Mouse (Mus musculus): Measurements from ENCODE around the gene 1700003E16Rik. TPM values are rescaled to one million over a fixed set of nuclear protein-coding genes. Genes with fewer than 3 reads are reported as not detected.

Gene 1700003E16Rik
- polyA plus RNA-seq, 1 experiment from 2014 or later, result 1.0 TPM

DNA sequence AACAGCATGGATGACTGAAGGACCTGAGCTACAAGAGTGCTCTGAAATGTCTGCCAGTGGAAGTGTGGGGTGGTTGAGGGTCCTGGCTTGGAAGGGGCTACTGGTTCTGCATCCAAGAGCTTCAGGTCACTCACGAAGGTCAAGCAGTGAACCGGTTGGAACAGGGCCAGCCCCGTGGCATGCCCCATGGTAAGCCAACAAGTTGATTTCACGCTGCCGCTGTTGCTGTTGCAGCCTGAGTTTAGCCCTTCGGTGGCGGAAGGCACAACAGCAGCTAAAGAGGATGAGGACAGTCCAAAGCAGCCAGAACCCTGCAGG is 36.5 kb upstream of the 1700003E16Rik start:
- H3K9ac ChIP-seq (ENCODE audit: low read depth, low read length), result no peak overlapping the region

DNA sequence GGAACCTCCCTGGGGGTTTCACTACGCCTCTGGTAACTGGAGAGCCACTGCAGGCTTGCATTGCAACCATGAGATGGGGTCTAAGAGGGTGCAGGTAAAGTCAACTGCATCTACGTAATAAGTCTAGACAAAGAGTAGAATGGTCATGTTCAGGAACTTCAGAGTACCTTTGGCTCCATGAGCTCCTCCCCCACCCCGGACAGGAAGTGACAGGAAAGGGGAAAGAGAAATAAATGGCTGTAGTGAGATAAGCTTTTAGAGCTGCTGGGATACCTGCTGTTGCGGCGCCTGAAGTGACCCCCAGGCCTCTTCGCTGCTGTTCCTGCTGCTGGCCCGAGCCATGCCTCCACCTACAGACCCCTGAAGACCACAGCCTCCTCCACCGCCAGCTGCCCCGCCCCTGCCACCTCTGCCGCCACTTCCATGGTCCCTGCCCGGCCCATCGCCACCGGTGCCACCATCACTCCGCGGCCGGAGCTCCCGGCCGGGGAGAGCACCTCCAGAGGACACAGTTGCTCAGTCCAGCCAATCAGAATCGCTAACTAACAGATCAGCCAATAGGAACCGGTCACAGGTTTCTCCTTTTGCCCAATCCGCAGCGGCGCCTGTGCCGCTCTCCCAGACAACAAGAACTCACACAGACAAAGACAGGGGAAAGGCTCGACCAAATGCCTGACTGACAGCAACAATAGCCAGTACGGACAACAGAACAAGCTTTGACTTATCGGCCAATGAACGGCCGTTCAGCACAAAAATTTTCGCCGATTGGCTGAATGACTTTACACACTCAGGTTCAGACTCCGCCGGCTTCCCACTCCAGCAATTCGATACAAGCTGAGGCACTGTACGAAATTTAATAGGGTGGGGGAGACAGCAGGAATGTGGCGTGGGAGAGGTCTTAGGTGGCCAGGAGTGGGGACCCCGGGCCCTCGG is 35.0 kb upstream of the 1700003E16Rik start, which contains the start of gene Wbp1:
Gene Wbp1, minus strand, starts transcription at position 630 of the 933 bp plus-strand sequence.
- peak within 1 kb of the TSS; percentile 63 for H3K4me3 ChIP-seq (ENCODE audit: low read depth, low read length)
- peak within 1 kb of the TSS; percentile 92 for H3K27ac ChIP-seq (ENCODE audit: low read depth, low read length)
- H3K9me3 ChIP-seq (ENCODE audit: control insufficient read depth), result no peaks in the 10 kb centered on the region
- under 1% methylated on average over 38 of the region's 38 CpGs for WGBS
- peak; percentile 95 for ATAC-seq
- H3K4me1 ChIP-seq (replicated peaks; ENCODE audit: control insufficient read depth, insufficient read depth, low read length), result 0 out of 2 replicates have a peak, but pooled peaks cover 5% of the 10 kb centered on the region
- H3K9ac ChIP-seq (ENCODE audit: low read depth, low read length), result peak within 1 kb of the TSS; percentile 61
- H3K4me2 ChIP-seq (replicated peaks; ENCODE audit: low read depth), result peak within 1 kb of the TSS; percentile 93
- peak; percentile 40; the same call in 1 of the 2 replicates for TF ChIP-seq CTCF (IDR thresholded peaks at IDR 0.05; ENCODE audit: low read depth)
- peaks cover 14% of the 10 kb centered on the region for H3K36me3 ChIP-seq (ENCODE audit: control insufficient read depth, insufficient read depth)
- no peaks in the 10 kb centered on the region for H3K27me3 ChIP-seq (replicated peaks; ENCODE audit: control insufficient read depth, insufficient read depth, low read length)

More for the DNA sequence above, 36.5 kb upstream of the 1700003E16Rik start:
- peak overlapping the region; percentile 24; the same call in 1 of the 2 replicates for H3K27ac ChIP-seq (ENCODE audit: low read depth, low read length)
- H3K4me2 ChIP-seq (replicated peaks; ENCODE audit: low read depth), result no peak overlapping the region
- H3K4me1 ChIP-seq (replicated peaks; ENCODE audit: control insufficient read depth, insufficient read depth, low read length), result 0 out of 2 replicates have a peak, but pooled peaks cover 8% of the 10 kb centered on the region
- H3K4me3 ChIP-seq (ENCODE audit: low read depth, low read length), result no peak overlapping the region
- no peaks in the 10 kb centered on the region for H3K9me3 ChIP-seq (ENCODE audit: control insufficient read depth)
- TF ChIP-seq CTCF (IDR thresholded peaks at IDR 0.05; ENCODE audit: low read depth), result no peak
- no peak for ATAC-seq
- H3K36me3 ChIP-seq (ENCODE audit: control insufficient read depth, insufficient read depth), result peaks cover 14% of the 10 kb centered on the region
- WGBS, result 74% methylated on average over 7 of the region's 7 CpGs
- H3K27me3 ChIP-seq (replicated peaks; ENCODE audit: control insufficient read depth, insufficient read depth, low read length), result no peaks in the 10 kb centered on the region

DNA sequence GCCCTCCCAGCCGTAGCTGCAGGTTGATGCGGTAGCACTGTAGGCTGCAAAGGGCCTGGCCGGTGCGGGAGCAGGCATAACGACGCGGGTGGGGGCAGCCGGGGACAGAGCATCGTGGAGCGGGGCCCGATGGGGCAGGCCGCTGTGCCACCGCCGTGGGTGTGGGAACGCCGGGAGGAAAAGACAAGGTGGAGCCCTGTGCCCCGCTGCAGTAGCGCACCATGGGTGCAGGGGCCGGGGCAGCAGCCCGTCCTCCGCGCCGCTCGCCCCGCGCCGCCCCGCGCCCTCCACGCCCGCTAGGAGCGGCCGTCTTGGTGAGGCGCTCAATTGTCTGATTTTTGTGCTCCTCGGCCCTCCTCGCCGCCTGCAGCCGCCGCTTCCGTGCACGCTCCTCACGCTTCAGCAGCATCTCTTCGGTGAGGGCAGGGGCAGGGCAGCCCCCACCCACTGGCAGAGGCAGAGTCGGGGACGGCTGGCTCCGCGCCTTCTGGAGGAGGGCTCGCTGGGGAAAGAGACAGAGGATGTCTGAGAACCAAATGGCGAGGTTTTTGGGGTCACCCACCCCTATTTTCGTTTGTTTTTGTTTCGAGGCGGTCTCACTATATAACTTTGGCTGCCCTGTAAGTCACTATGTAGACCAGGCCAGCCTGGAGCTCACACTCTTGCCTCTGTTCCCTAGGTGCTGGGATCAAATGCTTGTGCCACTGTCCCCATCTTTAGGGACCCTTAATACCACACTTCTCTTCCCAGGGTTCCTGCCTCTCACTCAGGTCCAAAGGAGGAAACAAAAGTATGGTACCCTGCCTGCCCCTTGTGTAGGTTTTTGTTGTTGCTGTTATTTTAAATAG is 34.1 kb upstream of the 1700003E16Rik start:
- peak overlapping the region; percentile 93 for H3K4me2 ChIP-seq (replicated peaks; ENCODE audit: low read depth)
- peak overlapping the region; percentile 63 for H3K4me3 ChIP-seq (ENCODE audit: low read depth, low read length)
- no peaks in the 10 kb centered on the region for H3K9me3 ChIP-seq (ENCODE audit: control insufficient read depth)
- 0 out of 2 replicates have a peak, but pooled peaks cover 3% of the 10 kb centered on the region for H3K4me1 ChIP-seq (replicated peaks; ENCODE audit: control insufficient read depth, insufficient read depth, low read length)
- ATAC-seq, result peak; percentile 44
- 0 out of 2 replicates have a peak, but pooled peaks have one; percentile 20 for TF ChIP-seq CTCF (IDR thresholded peaks at IDR 0.05; ENCODE audit: low read depth)
- H3K27ac ChIP-seq (ENCODE audit: low read depth, low read length), result peak overlapping the region; percentile 86
- peaks cover 14% of the 10 kb centered on the region for H3K36me3 ChIP-seq (ENCODE audit: control insufficient read depth, insufficient read depth)
- no peaks in the 10 kb centered on the region for H3K27me3 ChIP-seq (replicated peaks; ENCODE audit: control insufficient read depth, insufficient read depth, low read length)
- H3K9ac ChIP-seq (ENCODE audit: low read depth, low read length), result peak overlapping the region; percentile 61
- 1% methylated on average over 47 of the region's 52 CpGs for WGBS

DNA sequence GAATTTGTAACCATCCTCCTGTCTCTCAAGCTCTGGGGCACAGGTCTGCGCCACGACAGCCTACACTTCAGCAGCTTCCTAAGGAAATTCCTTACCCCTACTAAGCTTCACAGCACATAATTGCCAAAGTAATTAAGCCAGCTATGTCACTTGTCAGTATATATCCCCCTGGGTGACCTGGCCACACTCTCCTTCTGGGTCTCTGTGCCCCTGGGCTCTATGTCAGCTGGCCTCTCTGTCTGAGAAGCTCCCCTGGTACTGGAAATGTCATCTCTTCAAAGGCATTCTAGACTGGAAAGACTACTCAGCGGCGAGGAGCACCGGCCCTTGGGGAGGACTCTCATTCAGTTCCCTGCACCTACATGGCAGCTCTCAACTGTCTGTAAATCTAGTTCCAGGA is 33.2 kb upstream of the 1700003E16Rik start:
- Histone ChIP-seq H3K4me1 (replicated peaks; ENCODE audit: control insufficient read depth, insufficient read depth, low read length) (0 out of 2 replicates have a peak, but pooled peaks cover 3% of the 10 kb centered on the region), H3K4me2 (replicated peaks; ENCODE audit: low read depth) (no peak overlapping the region), H3K4me3 (ENCODE audit: low read depth, low read length) (no peak overlapping the region), H3K27ac (ENCODE audit: low read depth, low read length) (no peak overlapping the region), H3K9me3 (ENCODE audit: control insufficient read depth) (no peaks in the 10 kb centered on the region), H3K36me3 (ENCODE audit: control insufficient read depth, insufficient read depth) (peaks cover 6% of the 10 kb centered on the region), H3K27me3 (replicated peaks; ENCODE audit: control insufficient read depth, insufficient read depth, low read length) (no peaks in the 10 kb centered on the region), H3K9ac (ENCODE audit: low read depth, low read length) (no peak overlapping the region)
- no peak for ATAC-seq
- TF ChIP-seq CTCF (IDR thresholded peaks at IDR 0.05; ENCODE audit: low read depth), result no peak
- 85% methylated on average over 5 of the region's 5 CpGs for WGBS

DNA sequence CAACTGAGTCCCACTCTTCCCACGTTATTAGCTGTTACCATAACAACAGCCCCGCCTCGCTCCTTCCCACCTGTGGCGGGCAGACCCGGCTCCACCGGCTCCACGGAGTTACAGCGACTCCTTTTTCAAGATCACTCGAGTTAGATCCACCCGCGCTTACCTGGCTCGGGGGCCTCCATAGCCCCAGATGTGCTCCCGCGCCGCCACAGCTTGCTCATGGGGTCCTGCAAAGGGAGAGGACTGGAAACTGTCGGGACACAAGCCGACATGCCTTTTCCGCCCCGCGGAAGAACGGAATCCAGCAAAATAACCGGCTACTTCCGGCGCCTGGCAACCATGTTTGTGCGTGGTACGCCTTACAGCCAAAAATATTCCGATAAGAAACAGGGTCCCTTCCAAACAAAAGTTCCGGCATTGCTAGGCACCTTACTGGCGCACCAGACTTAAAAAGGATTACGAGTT is 31.3 kb upstream of the 1700003E16Rik start:
- Histone ChIP-seq H3K27ac (ENCODE audit: low read depth, low read length) (no peak overlapping the region), H3K4me1 (replicated peaks; ENCODE audit: control insufficient read depth, insufficient read depth, low read length) (0 out of 2 replicates have a peak, but pooled peaks cover 3% of the 10 kb centered on the region), H3K4me2 (replicated peaks; ENCODE audit: low read depth) (peak overlapping the region; percentile 73), H3K27me3 (replicated peaks; ENCODE audit: control insufficient read depth, insufficient read depth, low read length) (no peaks in the 10 kb centered on the region), H3K9ac (ENCODE audit: low read depth, low read length) (peak overlapping the region; percentile 60), H3K36me3 (ENCODE audit: control insufficient read depth, insufficient read depth) (no peaks in the 10 kb centered on the region), H3K9me3 (ENCODE audit: control insufficient read depth) (no peaks in the 10 kb centered on the region), H3K4me3 (ENCODE audit: low read depth, low read length) (peak overlapping the region; percentile 78)
- under 1% methylated on average over 30 of the region's 30 CpGs for WGBS
- TF ChIP-seq CTCF (IDR thresholded peaks at IDR 0.05; ENCODE audit: low read depth), result no peak
- ATAC-seq, result peak; percentile 4; the same call in 1 of the 2 replicates

Measured in intestine, postnatal 0 days (tissue).